Mouse (Mus musculus): ENCODE data around the gene Gm10024. TPM values are rescaled to one million over a fixed set of nuclear protein-coding genes. Genes with fewer than 3 reads are reported as not detected.
"Not testable (repeated sequence)": the region's sequence is repeated elsewhere in the genome, so short reads cannot be mapped to it uniquely, and the experiment has no call there.

Gm10024 gene
- polyA plus RNA-seq, 1 experiment from 2014 or later = not detected

DNA sequence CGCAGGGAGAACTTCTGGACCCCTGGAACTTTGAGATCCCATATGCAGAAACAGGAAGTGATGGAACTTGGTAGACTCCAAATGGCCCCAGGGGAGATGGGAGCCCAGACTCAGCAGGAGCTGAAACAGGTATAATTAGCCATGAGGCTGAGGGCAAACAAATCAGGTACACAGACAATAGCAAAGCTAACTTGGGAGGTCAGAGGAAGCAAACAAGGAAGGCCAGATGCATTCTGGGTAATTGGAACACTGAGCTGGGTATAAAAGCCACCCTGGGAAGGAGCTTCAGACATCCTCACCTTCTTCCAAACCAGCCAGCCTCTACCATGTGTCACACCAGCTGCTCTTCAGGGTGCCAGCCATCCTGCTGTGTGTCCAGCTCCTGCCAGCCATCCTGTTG, 9.0 kb downstream of the Gm10024 start, which contains the start of gene Krtap12-1:
Krtap12-1 (plus strand) TSS at position 301 of the 400 bp plus-strand sequence.
- 65% methylated on average over 1 of the region's 1 CpGs for WGBS
- ATAC-seq (replicated peaks; ENCODE audit: extremely low read depth, insufficient read depth, low FRiP score); H3K4me3 ChIP-seq (ENCODE audit: low read length); H3K27me3 ChIP-seq (ENCODE audit: control insufficient read depth, insufficient read depth, low read length); H3K27ac ChIP-seq (ENCODE audit: low read length); H3K36me3 ChIP-seq (ENCODE audit: control insufficient read depth, insufficient read depth); H3K9me3 ChIP-seq (replicated peaks; ENCODE audit: control insufficient read depth, low read length); H3K9ac ChIP-seq (ENCODE audit: low read length); H3K4me1 ChIP-seq (ENCODE audit: control insufficient read depth, insufficient read depth, low read length); H3K4me2 ChIP-seq (ENCODE audit: low read depth, low read length): not testable (repeated sequence)

DNA sequence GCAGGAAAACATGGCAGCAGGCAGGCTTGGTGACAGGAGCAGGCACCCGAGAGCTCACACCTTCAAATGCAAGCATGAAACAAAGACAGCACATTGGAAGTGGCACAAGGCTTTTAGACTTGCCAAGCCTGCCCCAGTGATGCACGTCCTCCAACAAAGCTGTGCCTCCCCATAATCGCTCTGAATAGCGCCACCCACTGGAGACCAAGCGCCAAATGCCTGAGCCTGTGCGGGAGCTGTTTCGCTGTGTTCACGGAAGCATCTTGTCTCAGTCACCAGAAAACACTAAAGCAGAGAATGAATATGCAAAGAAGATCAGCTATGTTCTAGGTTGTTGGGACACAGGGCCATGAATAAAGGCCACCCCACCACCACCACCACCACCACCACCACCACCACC, 13.6 kb downstream of the Gm10024 start:
- Histone ChIP-seq H3K27me3 (ENCODE audit: control insufficient read depth, insufficient read depth, low read length) (no peaks in the 10 kb centered on the region), H3K4me1 (ENCODE audit: control insufficient read depth, insufficient read depth, low read length) (no peaks in the 10 kb centered on the region), H3K27ac (ENCODE audit: low read length) (no peak overlapping the region), H3K36me3 (ENCODE audit: control insufficient read depth, insufficient read depth) (no peaks in the 10 kb centered on the region), H3K4me3 (ENCODE audit: low read length) (no peak overlapping the region), H3K4me2 (ENCODE audit: low read depth, low read length) (no peak overlapping the region), H3K9ac (ENCODE audit: low read length) (no peak overlapping the region), H3K9me3 (replicated peaks; ENCODE audit: control insufficient read depth, low read length) (no peaks in the 10 kb centered on the region)
- no peak for ATAC-seq (replicated peaks; ENCODE audit: extremely low read depth, insufficient read depth, low FRiP score)
- 77% methylated on average over 8 of the region's 8 CpGs for WGBS

DNA sequence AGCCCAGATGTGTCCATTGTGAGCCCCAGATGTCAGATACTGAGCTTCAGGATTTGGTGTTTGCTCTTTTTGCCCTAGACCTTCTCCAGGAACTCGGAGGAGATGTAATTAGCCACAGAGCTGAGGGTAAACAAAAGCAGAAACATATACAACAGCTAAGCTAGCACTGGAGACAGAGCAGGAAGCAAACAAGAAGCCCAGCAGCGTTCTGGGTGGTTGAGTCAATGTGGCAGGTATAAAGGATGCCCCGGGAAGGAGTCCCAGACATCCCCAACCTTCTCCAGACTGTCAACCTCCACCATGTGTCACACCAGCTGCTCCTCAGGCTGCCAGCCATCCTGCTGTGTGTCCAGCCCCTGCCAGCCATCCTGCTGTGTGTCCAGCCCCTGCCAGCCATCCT, 14.9 kb downstream of the Gm10024 start, which contains the start of gene Gm10100:
Gm10100 (plus strand) TSS at position 301 of the 400 bp plus-strand sequence.
- H3K4me1 ChIP-seq (ENCODE audit: control insufficient read depth, insufficient read depth, low read length) = no peaks in the 10 kb centered on the region
- WGBS = 25% methylated on average over 3 of the region's 3 CpGs

DNA sequence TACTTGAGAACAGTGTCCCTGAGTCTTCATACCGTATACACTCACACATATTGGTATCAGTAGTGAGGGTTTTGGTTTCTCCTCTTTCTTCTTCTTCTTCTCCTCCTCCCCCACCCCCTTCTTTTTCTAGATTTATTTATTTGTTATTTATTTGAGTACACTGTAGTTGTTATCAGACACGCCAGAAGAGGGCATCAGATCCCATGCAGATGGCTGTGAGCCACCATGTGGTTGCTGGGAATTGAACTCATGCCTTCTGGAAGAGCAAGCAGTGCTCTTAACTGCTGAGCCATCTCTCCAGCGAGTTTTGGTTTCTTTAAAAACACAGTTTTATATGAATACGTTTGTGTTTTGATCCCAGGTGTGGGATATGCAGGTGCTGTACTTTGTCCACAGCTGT, 17.0 kb downstream of the Gm10024 start:
- Histone ChIP-seq H3K27me3 (ENCODE audit: control insufficient read depth, insufficient read depth, low read length) (no peaks in the 10 kb centered on the region), H3K4me3 (ENCODE audit: low read length) (no peak overlapping the region), H3K4me2 (ENCODE audit: low read depth, low read length) (no peak overlapping the region), H3K4me1 (ENCODE audit: control insufficient read depth, insufficient read depth, low read length) (no peaks in the 10 kb centered on the region), H3K9me3 (replicated peaks; ENCODE audit: control insufficient read depth, low read length) (no peaks in the 10 kb centered on the region), H3K36me3 (ENCODE audit: control insufficient read depth, insufficient read depth) (no peaks in the 10 kb centered on the region), H3K27ac (ENCODE audit: low read length) (no peak overlapping the region), H3K9ac (ENCODE audit: low read length) (no peak overlapping the region)
- no peak for ATAC-seq (replicated peaks; ENCODE audit: extremely low read depth, insufficient read depth, low FRiP score)
- 55% methylated on average over 4 of the region's 4 CpGs for WGBS

More for the DNA sequence above, 14.9 kb downstream of the Gm10024 start, which contains the start of gene Gm10100:
- Histone ChIP-seq H3K27me3 (ENCODE audit: control insufficient read depth, insufficient read depth, low read length) (no peaks in the 10 kb centered on the region), H3K4me3 (ENCODE audit: low read length) (no peak within 1 kb of the TSS), H3K4me2 (ENCODE audit: low read depth, low read length) (no peak within 1 kb of the TSS), H3K9me3 (replicated peaks; ENCODE audit: control insufficient read depth, low read length) (no peaks in the 10 kb centered on the region), H3K27ac (ENCODE audit: low read length) (no peak within 1 kb of the TSS), H3K36me3 (ENCODE audit: control insufficient read depth, insufficient read depth) (no peaks in the 10 kb centered on the region), H3K9ac (ENCODE audit: low read length) (no peak within 1 kb of the TSS)
- ATAC-seq (replicated peaks; ENCODE audit: extremely low read depth, insufficient read depth, low FRiP score) = no peak

GRCm38 (mm10) chr10:77729241-77729640, 18.0 kb downstream of the Gm10024 start:
- no peak for ATAC-seq (replicated peaks; ENCODE audit: extremely low read depth, insufficient read depth, low FRiP score)
- no peaks in the 10 kb centered on the region for H3K4me1 ChIP-seq (ENCODE audit: control insufficient read depth, insufficient read depth, low read length)
- no peak overlapping the region for H3K4me2 ChIP-seq (ENCODE audit: low read depth, low read length)
- no peak overlapping the region for H3K9ac ChIP-seq (ENCODE audit: low read length)
- H3K27me3 ChIP-seq (ENCODE audit: control insufficient read depth, insufficient read depth, low read length) = no peaks in the 10 kb centered on the region
- no peak overlapping the region for H3K27ac ChIP-seq (ENCODE audit: low read length)
- no peaks in the 10 kb centered on the region; the same call in 1 of the 2 replicates for H3K9me3 ChIP-seq (replicated peaks; ENCODE audit: control insufficient read depth, low read length)
- no peak overlapping the region for H3K4me3 ChIP-seq (ENCODE audit: low read length)
- WGBS = 44% methylated on average over 4 of the region's 4 CpGs
- no peaks in the 10 kb centered on the region for H3K36me3 ChIP-seq (ENCODE audit: control insufficient read depth, insufficient read depth)

DNA sequence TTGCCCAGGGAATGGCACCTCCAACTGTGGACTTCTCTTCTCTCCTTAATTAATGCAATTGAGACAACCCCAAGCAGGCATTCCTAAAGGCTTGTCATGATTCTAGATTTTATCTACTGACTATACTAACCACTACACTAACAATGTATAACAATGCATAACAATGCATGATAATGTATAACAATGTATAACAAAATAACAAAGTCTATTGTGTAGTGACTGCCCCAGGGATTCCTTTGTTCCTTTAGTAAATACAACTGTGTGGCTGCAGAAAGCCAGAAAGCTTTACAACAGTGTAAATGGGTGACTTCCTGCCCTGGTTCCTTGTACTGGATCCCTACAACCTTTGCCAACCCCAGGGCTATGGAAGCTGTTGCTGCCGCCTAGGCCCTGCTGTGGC, 24.7 kb downstream of the Gm10024 start:
- H3K4me3 ChIP-seq (ENCODE audit: low read length) = no peak overlapping the region
- WGBS = 76% methylated on average over 1 of the region's 1 CpGs
- no peak overlapping the region for H3K9ac ChIP-seq (ENCODE audit: low read length)
- H3K27ac ChIP-seq (ENCODE audit: low read length) = no peak overlapping the region
- H3K36me3 ChIP-seq (ENCODE audit: control insufficient read depth, insufficient read depth) = no peaks in the 10 kb centered on the region
- no peak for ATAC-seq (replicated peaks; ENCODE audit: extremely low read depth, insufficient read depth, low FRiP score)
- H3K4me2 ChIP-seq (ENCODE audit: low read depth, low read length) = no peak overlapping the region
- H3K4me1 ChIP-seq (ENCODE audit: control insufficient read depth, insufficient read depth, low read length) = no peaks in the 10 kb centered on the region
- peaks cover 7% of the 10 kb centered on the region for H3K9me3 ChIP-seq (replicated peaks; ENCODE audit: control insufficient read depth, low read length)
- H3K27me3 ChIP-seq (ENCODE audit: control insufficient read depth, insufficient read depth, low read length) = no peaks in the 10 kb centered on the region

DNA sequence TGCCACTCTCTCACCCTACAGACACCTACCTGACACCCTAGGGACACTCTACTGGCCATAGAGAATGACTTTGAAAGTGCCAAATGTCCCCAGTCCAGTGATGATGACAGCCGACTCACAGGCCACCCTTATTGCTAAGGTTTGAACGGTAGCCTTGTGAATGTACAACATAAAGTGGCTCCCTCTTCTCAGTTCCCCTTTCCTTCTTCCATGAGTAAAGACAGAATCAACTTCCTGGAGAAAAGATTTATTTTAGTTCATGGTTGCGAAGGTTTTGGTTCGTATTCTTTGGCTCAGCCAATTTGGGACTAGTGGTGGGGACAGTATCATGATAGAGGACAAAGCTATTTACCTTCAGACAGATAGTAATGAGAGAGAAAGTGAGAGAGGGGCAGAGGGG, 27.7 kb downstream of the Gm10024 start:
- H3K9me3 ChIP-seq (replicated peaks; ENCODE audit: control insufficient read depth, low read length) = peaks cover 7% of the 10 kb centered on the region
- H3K4me3 ChIP-seq (ENCODE audit: low read length) = no peak overlapping the region
- WGBS = 77% methylated on average over 4 of the region's 4 CpGs
- H3K36me3 ChIP-seq (ENCODE audit: control insufficient read depth, insufficient read depth) = no peaks in the 10 kb centered on the region
- ATAC-seq (replicated peaks; ENCODE audit: extremely low read depth, insufficient read depth, low FRiP score) = no peak
- no peak overlapping the region for H3K27ac ChIP-seq (ENCODE audit: low read length)
- H3K4me2 ChIP-seq (ENCODE audit: low read depth, low read length) = no peak overlapping the region
- H3K9ac ChIP-seq (ENCODE audit: low read length) = no peak overlapping the region
- no peaks in the 10 kb centered on the region for H3K27me3 ChIP-seq (ENCODE audit: control insufficient read depth, insufficient read depth, low read length)
- no peaks in the 10 kb centered on the region for H3K4me1 ChIP-seq (ENCODE audit: control insufficient read depth, insufficient read depth, low read length)

GRCm38 (mm10) chr10:77741924-77742688, 30.8 kb downstream of the Gm10024 start, which contains the start of gene Gm18596:
Gene Gm18596, minus strand, starts transcription at chr10:77742638.
- not testable (repeated sequence) for H3K27me3 ChIP-seq (ENCODE audit: control insufficient read depth, insufficient read depth, low read length); H3K4me3 ChIP-seq (ENCODE audit: low read length); ATAC-seq (replicated peaks; ENCODE audit: extremely low read depth, insufficient read depth, low FRiP score); H3K4me1 ChIP-seq (ENCODE audit: control insufficient read depth, insufficient read depth, low read length); H3K4me2 ChIP-seq (ENCODE audit: low read depth, low read length); H3K9ac ChIP-seq (ENCODE audit: low read length); H3K36me3 ChIP-seq (ENCODE audit: control insufficient read depth, insufficient read depth); H3K27ac ChIP-seq (ENCODE audit: low read length); H3K9me3 ChIP-seq (replicated peaks; ENCODE audit: control insufficient read depth, low read length)
- 55% methylated on average over 5 of the region's 5 CpGs for WGBS

- not testable (repeated sequence) for H3K27ac ChIP-seq (ENCODE audit: low read length); H3K36me3 ChIP-seq (ENCODE audit: control insufficient read depth, insufficient read depth); H3K9me3 ChIP-seq (replicated peaks; ENCODE audit: control insufficient read depth, low read length); H3K4me1 ChIP-seq (ENCODE audit: control insufficient read depth, insufficient read depth, low read length); ATAC-seq (replicated peaks; ENCODE audit: extremely low read depth, insufficient read depth, low FRiP score); H3K4me2 ChIP-seq (ENCODE audit: low read depth, low read length); H3K9ac ChIP-seq (ENCODE audit: low read length); H3K27me3 ChIP-seq (ENCODE audit: control insufficient read depth, insufficient read depth, low read length); H3K4me3 ChIP-seq (ENCODE audit: low read length)
- WGBS = 71% methylated on average over 1 of the region's 1 CpGs
Measured at GRCm38 (mm10) chr10:77750686-77751085, 39.4 kb downstream of the Gm10024 start.

Data from heart, embryonic 16.5 days (tissue).